Mouse (Mus musculus) stomach, embryonic 16.5 days (tissue): ENCODE results near the gene Tbxas1. TPM values are rescaled to one million over a fixed set of nuclear protein-coding genes. Genes with fewer than 3 reads are reported as not detected.

Source experiments
- ATAC-seq: fragments of 200-750 bp; cut with Nextera tagmentation; 2 replicates; pipeline ENCODE4 v1.8.0; 2017; ENCODE audit warnings: moderate number of reproducible peaks, moderate TSS enrichment; ENCODE audit not compliant: insufficient read depth, low FRiP score
- H3K27ac ChIP-seq: fragments of 300-500 bp; sonication (generic); 2 replicates; pipeline ENCODE4 v1.5.1; 2014; ENCODE audit warnings: low read length
- H3K27me3 ChIP-seq: fragments of 300-500 bp; sonication (generic); 2 replicates; pipeline ENCODE4 v1.6.1; 2014; ENCODE audit warnings: low read length, control low read depth, mixed read lengths; ENCODE audit not compliant: control insufficient read depth, insufficient read depth
- H3K36me3 ChIP-seq: fragments of 300-500 bp; sonication (generic); 2 replicates; pipeline ENCODE4 v1.6.1; 2014; ENCODE audit warnings: low read length; ENCODE audit not compliant: control insufficient read depth, insufficient read depth
- H3K4me1 ChIP-seq: fragments of 300-500 bp; sonication (generic); 2 replicates; pipeline ENCODE4 v1.6.1; 2014; ENCODE audit warnings: low read length, control low read depth, mixed read lengths; ENCODE audit not compliant: control insufficient read depth, insufficient read depth
- H3K4me2 ChIP-seq: fragments of 300-500 bp; sonication (generic); 2 replicates; pipeline ENCODE4 v1.6.1; 2014; ENCODE audit warnings: low read depth, low read length, mixed read lengths
- H3K4me3 ChIP-seq: fragments of 300-500 bp; sonication (generic); replicated peaks from 2 replicates; pipeline ENCODE4 v1.5.1; 2014; ENCODE audit warnings: mild to moderate bottlenecking, low read length
- H3K9ac ChIP-seq: fragments of 300-500 bp; sonication (generic); 2 replicates; pipeline ENCODE4 v1.6.1; 2014; ENCODE audit warnings: low read length
- H3K9me3 ChIP-seq: fragments of 300-500 bp; sonication (generic); replicated peaks from 2 replicates; pipeline ENCODE4 v1.6.1; 2016; ENCODE audit warnings: low read length, control low read depth; ENCODE audit not compliant: control insufficient read depth
- WGBS: fragments of 180-500 bp; shearing (Covaris S2); extraction: QIAGEN DNeasy Blood & Tissue Kit; methylation state at CpG from one replicate; pipeline ENCODE4 v1.1.7; 2014; 5-methylcytosine and 5-hydroxymethylcytosine counted together
- polyA plus RNA-seq: library from polyadenylated mRNA; unstranded; fragments of >200 nt; fragmentation: Nextera tagmentation; extraction: Ambion mirVana; gene quantifications from 2 replicates; pipeline ENCODE4 v1.2.1, GENCODE M21; 2015

The Tbxas1 gene
- polyA plus RNA-seq, 1 experiment from 2014 or later = 4.4 TPM

GRCm38 (mm10) chr6:39033676-39034075, 158.5 kb downstream of the Tbxas1 start:
- no peaks in the 10 kb centered on the region for H3K27me3 ChIP-seq
- 0 out of 2 replicates have a peak, but pooled peaks cover 1% of the 10 kb centered on the region for H3K4me1 ChIP-seq
- no peak overlapping the region for H3K4me2 ChIP-seq
- no peak for ATAC-seq
- no peak overlapping the region for H3K4me3 ChIP-seq
- H3K27ac ChIP-seq = no peak overlapping the region
- H3K9me3 ChIP-seq = no peaks in the 10 kb centered on the region
- WGBS = 77% methylated on average over 7 of the region's 7 CpGs
- H3K9ac ChIP-seq = no peak overlapping the region
- no peaks in the 10 kb centered on the region for H3K36me3 ChIP-seq

DNA sequence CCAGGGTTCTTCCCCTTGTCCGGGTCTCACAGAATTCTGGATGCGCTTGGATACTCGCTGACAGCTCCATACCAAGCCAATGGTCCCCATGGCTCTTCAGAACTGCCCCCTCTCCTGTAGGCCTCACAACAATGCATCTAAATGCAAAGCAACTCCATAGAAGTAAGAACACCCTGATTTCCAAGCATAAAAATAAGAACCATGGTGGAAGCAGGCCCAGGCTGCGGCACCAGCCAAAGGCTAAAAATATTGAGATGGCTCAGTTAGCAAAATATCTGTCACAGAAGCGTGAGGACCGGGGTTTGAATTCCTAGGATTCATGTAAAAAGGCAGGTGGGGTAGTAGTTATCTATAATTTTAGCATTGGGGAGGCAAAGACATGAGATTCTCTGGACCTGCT, 159.8 kb downstream of the Tbxas1 start:
- no peaks in the 10 kb centered on the region for H3K9me3 ChIP-seq
- H3K27me3 ChIP-seq = no peaks in the 10 kb centered on the region
- no peak overlapping the region for H3K4me2 ChIP-seq
- H3K4me3 ChIP-seq = no peak overlapping the region
- no peak overlapping the region for H3K27ac ChIP-seq
- 93% methylated on average over 6 of the region's 6 CpGs for WGBS
- ATAC-seq = no peak
- no peaks in the 10 kb centered on the region for H3K36me3 ChIP-seq
- H3K4me1 ChIP-seq = peaks cover 7% of the 10 kb centered on the region; the same call in 1 of the 2 replicates
- H3K9ac ChIP-seq = no peak overlapping the region

- WGBS = 68% methylated on average over 4 of the region's 4 CpGs
- Histone ChIP-seq H3K4me1 (peaks cover 7% of the 10 kb centered on the region; the same call in 1 of the 2 replicates), H3K27me3 (no peaks in the 10 kb centered on the region), H3K9ac (no peak overlapping the region), H3K4me3 (no peak overlapping the region), H3K9me3 (no peaks in the 10 kb centered on the region), H3K27ac (no peak overlapping the region), H3K4me2 (no peak overlapping the region), H3K36me3 (no peaks in the 10 kb centered on the region)
- no peak for ATAC-seq
Observed at GRCm38 (mm10) chr6:39036204-39036603, 161.0 kb downstream of the Tbxas1 start.

DNA sequence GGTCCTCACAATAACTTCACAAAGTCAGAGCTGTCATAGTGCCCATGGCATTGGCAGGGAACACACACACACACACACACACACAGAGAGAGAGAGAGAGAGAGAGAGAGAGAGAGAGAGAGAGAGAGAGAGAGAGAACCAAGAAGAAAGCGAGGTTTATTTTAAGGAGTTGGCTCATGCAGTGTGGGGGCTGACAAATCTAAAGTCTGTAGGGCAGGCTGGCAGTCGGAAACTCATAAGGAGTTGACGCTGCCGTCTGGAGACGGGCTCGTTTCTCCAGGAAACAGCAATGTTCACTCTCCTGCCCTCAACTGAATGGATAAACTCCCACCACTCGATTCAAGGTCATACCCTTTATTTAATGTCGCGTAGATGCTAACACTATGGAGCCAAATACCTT, 165.2 kb downstream of the Tbxas1 start:
- Histone ChIP-seq H3K36me3 (no peaks in the 10 kb centered on the region), H3K4me2 (no peak overlapping the region), H3K4me3 (no peak overlapping the region), H3K4me1 (peaks cover 7% of the 10 kb centered on the region; the same call in 1 of the 2 replicates), H3K27ac (no peak overlapping the region), H3K9ac (no peak overlapping the region), H3K27me3 (no peaks in the 10 kb centered on the region), H3K9me3 (no peaks in the 10 kb centered on the region)
- WGBS = 69% methylated on average over 9 of the region's 9 CpGs
- no peak for ATAC-seq

DNA sequence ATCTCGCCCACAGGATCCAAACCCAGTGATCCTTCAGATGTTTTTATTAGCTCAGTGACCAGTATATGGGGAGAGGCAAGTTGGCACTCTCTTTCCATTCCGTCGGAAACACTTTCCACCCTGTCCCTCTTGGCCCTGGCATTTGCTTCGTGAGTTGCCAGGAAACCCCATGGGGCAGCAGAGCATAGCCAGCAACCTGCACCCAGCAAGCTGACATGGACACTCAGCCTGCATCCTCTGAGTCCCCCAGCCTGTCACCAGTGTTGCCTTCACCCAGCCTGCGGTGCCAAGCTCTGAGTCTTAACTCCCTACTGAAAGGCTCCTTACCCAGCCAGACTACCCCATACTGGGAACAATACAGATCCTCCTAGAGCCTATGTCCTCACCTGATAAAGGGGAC, 173.9 kb downstream of the Tbxas1 start:
- WGBS = 75% methylated on average over 5 of the region's 5 CpGs
- no peak overlapping the region for H3K9ac ChIP-seq
- no peak overlapping the region for H3K27ac ChIP-seq
- no peaks in the 10 kb centered on the region for H3K9me3 ChIP-seq
- H3K27me3 ChIP-seq = no peaks in the 10 kb centered on the region
- H3K4me2 ChIP-seq = no peak overlapping the region
- H3K4me1 ChIP-seq = peaks cover 9% of the 10 kb centered on the region
- no peak overlapping the region for H3K4me3 ChIP-seq
- no peak for ATAC-seq
- H3K36me3 ChIP-seq = no peaks in the 10 kb centered on the region

GRCm38 (mm10) chr6:39050836-39051235, 175.6 kb downstream of the Tbxas1 start:
- WGBS = 38% methylated on average over 6 of the region's 6 CpGs
- Histone ChIP-seq H3K9me3 (no peaks in the 10 kb centered on the region), H3K27ac (0 out of 2 replicates have a peak overlapping the region, but pooled peaks have one; percentile 32), H3K4me3 (no peak overlapping the region), H3K36me3 (no peaks in the 10 kb centered on the region), H3K9ac (no peak overlapping the region), H3K27me3 (no peaks in the 10 kb centered on the region), H3K4me2 (no peak overlapping the region), H3K4me1 (peaks cover 12% of the 10 kb centered on the region)
- ATAC-seq = 0 out of 2 replicates have a peak, but pooled peaks have one; percentile 41

GRCm38 (mm10) chr6:39051799-39052556, 176.8 kb downstream of the Tbxas1 start:
- ATAC-seq = peak; percentile 27; the same call in 1 of the 2 replicates
- Histone ChIP-seq H3K4me3 (no peak overlapping the region), H3K9me3 (no peaks in the 10 kb centered on the region), H3K4me2 (no peak overlapping the region), H3K27me3 (no peaks in the 10 kb centered on the region), H3K27ac (no peak overlapping the region), H3K4me1 (peaks cover 12% of the 10 kb centered on the region), H3K36me3 (no peaks in the 10 kb centered on the region), H3K9ac (no peak overlapping the region)
- WGBS = 69% methylated on average over 9 of the region's 9 CpGs

- ATAC-seq = no peak
- Histone ChIP-seq H3K27ac (no peak overlapping the region), H3K9ac (no peak overlapping the region), H3K36me3 (no peaks in the 10 kb centered on the region), H3K4me2 (no peak overlapping the region), H3K4me1 (peaks cover 12% of the 10 kb centered on the region), H3K27me3 (no peaks in the 10 kb centered on the region), H3K4me3 (no peak overlapping the region), H3K9me3 (no peaks in the 10 kb centered on the region)
- 82% methylated on average over 4 of the region's 4 CpGs for WGBS
Observed at GRCm38 (mm10) chr6:39052636-39053035, 177.4 kb downstream of the Tbxas1 start.

DNA sequence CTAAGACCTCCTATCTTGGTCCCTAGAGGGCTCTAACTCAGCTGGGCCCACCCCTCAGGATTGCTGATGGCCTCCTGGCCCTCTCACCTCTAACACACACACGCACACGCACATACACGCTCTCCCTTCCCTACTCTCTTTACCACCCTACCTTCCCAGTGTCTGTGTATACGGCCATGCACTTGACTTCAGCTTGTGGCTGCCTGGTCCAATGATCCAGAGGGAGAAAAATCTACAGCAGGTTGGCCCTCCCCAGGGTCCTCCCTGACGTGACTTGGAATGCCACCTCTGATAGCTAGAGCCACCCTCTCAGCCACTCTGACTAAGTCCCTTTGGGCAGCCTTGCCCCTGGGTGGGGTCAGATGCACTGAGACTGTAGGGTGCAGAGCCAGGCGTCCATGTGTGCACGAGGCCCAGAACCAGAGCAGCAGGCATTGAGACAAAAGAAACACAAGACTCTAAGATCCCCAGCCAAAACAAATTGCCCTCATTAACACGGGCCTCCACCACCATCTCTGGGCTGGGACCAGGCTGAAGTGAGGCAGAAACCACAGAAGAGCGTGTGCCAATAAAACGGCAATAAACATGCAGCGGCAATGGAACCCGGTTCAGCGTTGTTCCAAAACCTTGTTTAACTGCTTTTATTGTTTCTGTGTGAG, 179.1 kb downstream of the Tbxas1 start:
- H3K9me3 ChIP-seq = no peaks in the 10 kb centered on the region
- ATAC-seq = no peak; the same call in 1 of the 2 replicates
- no peaks in the 10 kb centered on the region for H3K27me3 ChIP-seq
- no peak overlapping the region for H3K4me2 ChIP-seq
- H3K4me3 ChIP-seq = no peak overlapping the region
- 0 out of 2 replicates have a peak overlapping the region, but pooled peaks have one; percentile 11 for H3K9ac ChIP-seq
- H3K36me3 ChIP-seq = no peaks in the 10 kb centered on the region
- H3K27ac ChIP-seq = no peak overlapping the region
- H3K4me1 ChIP-seq = peaks cover 16% of the 10 kb centered on the region
- WGBS = 83% methylated on average over 13 of the region's 13 CpGs
